ENCODE assay signal across 20 mouse cellular contexts in genomic region chr2:79227805-79228241, GRCm38 (mm10). TPM values are rescaled to one million over a fixed set of nuclear protein-coding genes. Genes with fewer than 3 reads are reported as not detected.
A peak's percentile ranks its signal among the peaks of the same experiment; 100 is the strongest.
DNase-seq lines count a peak whose midpoint lies in the region; ATAC-seq lines count a peak whose summit lies in the region.
"Had no signal": no experiment of that assay in that cellular context is flagged by ENCODE, and none has a peak within 500 bp of the region (broad histone marks: within the 10 kb centered on the region; RNA-seq: fewer than 3 reads in every experiment).

No protein-coding gene starts in this region.

- H3K4me3 ChIP-seq in forebrain, embryonic 15.5 days, result no peak overlapping the region
- no peak overlapping the region for H3K4me3 ChIP-seq in forebrain, embryonic 12.5 days (replicated peaks)
- no peak overlapping the region for H3K4me3 ChIP-seq in heart, embryonic 12.5 days
- H3K4me3 ChIP-seq: forebrain, embryonic 10.5 days; kidney, embryonic 15.5 days; midbrain, embryonic 10.5 days; neural tube, embryonic 13.5 days; stomach, embryonic 15.5 days had no signal

- 90% methylated on average over 4 of the region's 4 CpGs for WGBS in forebrain, embryonic 15.5 days
- 89% methylated on average over 4 of the region's 4 CpGs for WGBS in forebrain, embryonic 12.5 days
- WGBS in heart, embryonic 12.5 days, result 83% methylated on average over 4 of the region's 4 CpGs

- no peaks in the 10 kb centered on the region for H3K9me3 ChIP-seq in forebrain, embryonic 15.5 days
- no peaks in the 10 kb centered on the region for H3K9me3 ChIP-seq in forebrain, embryonic 12.5 days
- no peaks in the 10 kb centered on the region for H3K9me3 ChIP-seq in heart, embryonic 12.5 days (replicated peaks)
- H3K9me3 ChIP-seq: forebrain, embryonic 10.5 days; kidney, embryonic 15.5 days; midbrain, embryonic 10.5 days; neural tube, embryonic 13.5 days; stomach, embryonic 15.5 days had no signal

- DNase-seq in kidney, adult 9 months, result peak; percentile 3
- DNase-seq in kidney, adult 18-20 months, result no peak
- peak; percentile 66 for DNase-seq in A20 (ENCODE audit: low read depth, low spot score)
- peak; percentile 45 for DNase-seq in T-cell, adult 2 months (ENCODE audit: low spot score)
- DNase-seq: adrenal gland, postnatal 14 days; cerebellum, adult 11-12 months; layer of hippocampus, adult 9-11 months; right cerebral cortex, adult 18-20 months; thymus, postnatal 4 days had no signal

- H3K9ac ChIP-seq in forebrain, embryonic 15.5 days (replicated peaks), result no peak overlapping the region
- H3K9ac ChIP-seq in forebrain, embryonic 12.5 days, result no peak overlapping the region
- H3K9ac ChIP-seq in heart, embryonic 12.5 days, result no peak overlapping the region
- H3K9ac ChIP-seq: hindbrain, embryonic 14.5 days; kidney, embryonic 15.5 days; liver, embryonic 14.5 days; neural tube, embryonic 13.5 days; stomach, embryonic 15.5 days had no signal

- no peaks in the 10 kb centered on the region for H3K27me3 ChIP-seq in forebrain, embryonic 15.5 days
- H3K27me3 ChIP-seq in forebrain, embryonic 12.5 days, result no peaks in the 10 kb centered on the region
- H3K27me3 ChIP-seq in heart, embryonic 12.5 days (replicated peaks), result no peaks in the 10 kb centered on the region
- H3K27me3 ChIP-seq: kidney, embryonic 15.5 days; neural tube, embryonic 13.5 days; stomach, embryonic 15.5 days had no signal

- H3K4me1 ChIP-seq in forebrain, embryonic 15.5 days, result no peaks in the 10 kb centered on the region
- H3K4me1 ChIP-seq in forebrain, embryonic 12.5 days, result no peaks in the 10 kb centered on the region
- no peaks in the 10 kb centered on the region for H3K4me1 ChIP-seq in heart, embryonic 12.5 days (replicated peaks)
- H3K4me1 ChIP-seq: forebrain, embryonic 10.5 days; kidney, embryonic 15.5 days; midbrain, embryonic 10.5 days; neural tube, embryonic 13.5 days; stomach, embryonic 15.5 days had no signal

- peak; percentile 92 for ATAC-seq in megakaryocyte, adult 5-6 weeks (ENCODE audit: poor library complexity, severe bottlenecking)
- no peak for ATAC-seq in forebrain, embryonic 15.5 days (replicated peaks)
- ATAC-seq in forebrain, embryonic 12.5 days (ENCODE audit: low FRiP score), result no peak
- ATAC-seq in heart, embryonic 12.5 days (ENCODE audit: insufficient number of reproducible peaks, low FRiP score), result no peak

- H3K27ac ChIP-seq in forebrain, embryonic 15.5 days (replicated peaks), result no peak overlapping the region
- no peak overlapping the region for H3K27ac ChIP-seq in forebrain, embryonic 12.5 days
- no peak overlapping the region for H3K27ac ChIP-seq in heart, embryonic 12.5 days (ENCODE audit: poor library complexity, severe bottlenecking)
- H3K27ac ChIP-seq: forebrain, embryonic 10.5 days; hindbrain, embryonic 14.5 days; kidney, embryonic 15.5 days; liver, embryonic 14.5 days; midbrain, embryonic 10.5 days; neural tube, embryonic 13.5 days; stomach, embryonic 15.5 days had no signal

- H3K4me2 ChIP-seq in forebrain, embryonic 15.5 days (replicated peaks), result no peak overlapping the region
- no peak overlapping the region for H3K4me2 ChIP-seq in forebrain, embryonic 12.5 days
- H3K4me2 ChIP-seq in heart, embryonic 12.5 days, result no peak overlapping the region
- H3K4me2 ChIP-seq: hindbrain, embryonic 14.5 days; kidney, embryonic 15.5 days; neural tube, embryonic 13.5 days; stomach, embryonic 15.5 days had no signal

- H3K36me3 ChIP-seq in forebrain, embryonic 15.5 days, result no peaks in the 10 kb centered on the region
- no peaks in the 10 kb centered on the region for H3K36me3 ChIP-seq in forebrain, embryonic 12.5 days (replicated peaks)
- no peaks in the 10 kb centered on the region for H3K36me3 ChIP-seq in heart, embryonic 12.5 days
- H3K36me3 ChIP-seq: forebrain, embryonic 10.5 days; kidney, embryonic 15.5 days; midbrain, embryonic 10.5 days; neural tube, embryonic 13.5 days; stomach, embryonic 15.5 days had no signal

RNA-seq across cellular contexts. Expression of gene Itga4, which starts 27.4 kb away (rescaled TPM):
- 208 and 212 TPM in 2 replicates for total RNA-seq in megakaryocyte, adult 5-6 weeks (2015)
- total RNA-seq in megakaryocyte, adult 5-6 weeks (2017), result 170 and 201 TPM in 2 replicates
- 2.7 and 3.2 TPM in 2 replicates for polyA plus RNA-seq in forebrain, embryonic 15.5 days (2015; fragmentation: Nextera tagmentation; extraction: Ambion mirVana)
- polyA plus RNA-seq in forebrain, embryonic 12.5 days (2016; fragmentation: Nextera tagmentation; extraction: Ambion mirVana), result 4.7 and 4.9 TPM in 2 replicates
- 8.8 and 9.2 TPM in 2 replicates for polyA plus RNA-seq in heart, embryonic 12.5 days (2016; fragmentation: Nextera tagmentation; extraction: Ambion mirVana)
